Mouse (Mus musculus) layer of hippocampus, adult 2 months (tissue): ENCODE measurements around the gene Gm5868. TPM values are rescaled to one million over a fixed set of nuclear protein-coding genes. Genes with fewer than 3 reads are reported as not detected.
"Not testable (repeated sequence)": the region's sequence is repeated elsewhere in the genome, so short reads cannot be mapped to it uniquely, and the experiment has no call there.

Source experiments
- DNase-seq, 2 experiments: peaks; one replicate each; pipeline ENCODE4 v3.0.0; 2022; ENCODE audit warnings: low spot score in 2 of 2
- H3K27ac ChIP-seq: fragments of 200-600 bp; 2 replicates; pipeline ENCODE4 v1.8.1; 2022
- H3K4me3 ChIP-seq: fragments of 200-600 bp; 2 replicates; pipeline ENCODE4 v1.8.1; 2022; ENCODE audit warnings: mild to moderate bottlenecking
- CTCF ChIP-seq: fragments of 200-600 bp; conservative IDR thresholded peaks from 2 replicates; pipeline ENCODE4 v1.8.1; 2022; ENCODE audit warnings: antibody characterized with exemption, mild to moderate bottlenecking, moderate library complexity
- total RNA-seq, 2 experiments: library from RNA; stranded (reverse); gene quantifications; 2 replicates each; pipeline ENCODE4 v1.2.3; 2021

Gene Gm5868
- total RNA-seq, 2 experiments from 2014 or later = 0.42 TPM; not detected in 1

DNA sequence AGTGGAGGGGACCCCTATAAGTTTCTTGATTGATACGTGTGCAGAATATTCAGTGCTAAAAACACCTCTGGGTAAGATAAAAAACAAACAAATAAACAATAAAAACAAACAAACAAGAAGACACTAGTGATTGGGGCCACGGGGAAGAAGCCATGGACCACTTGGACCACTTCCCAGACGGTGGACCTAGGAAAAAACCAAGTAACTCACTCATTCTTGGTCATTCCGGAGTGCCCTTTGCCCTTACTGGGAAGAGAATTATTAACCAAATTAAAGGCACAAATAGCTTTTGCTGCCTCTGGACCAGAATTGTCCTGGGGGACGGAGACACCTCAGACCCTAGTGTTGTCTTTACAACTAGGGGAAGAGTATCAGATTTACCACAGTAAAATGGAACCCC lies 21.7 kb downstream of the Gm5868 start:
- no peak for TF ChIP-seq CTCF
- H3K27ac ChIP-seq = no peak overlapping the region
- no peak for DNase-seq
- no peak overlapping the region for H3K4me3 ChIP-seq

DNA sequence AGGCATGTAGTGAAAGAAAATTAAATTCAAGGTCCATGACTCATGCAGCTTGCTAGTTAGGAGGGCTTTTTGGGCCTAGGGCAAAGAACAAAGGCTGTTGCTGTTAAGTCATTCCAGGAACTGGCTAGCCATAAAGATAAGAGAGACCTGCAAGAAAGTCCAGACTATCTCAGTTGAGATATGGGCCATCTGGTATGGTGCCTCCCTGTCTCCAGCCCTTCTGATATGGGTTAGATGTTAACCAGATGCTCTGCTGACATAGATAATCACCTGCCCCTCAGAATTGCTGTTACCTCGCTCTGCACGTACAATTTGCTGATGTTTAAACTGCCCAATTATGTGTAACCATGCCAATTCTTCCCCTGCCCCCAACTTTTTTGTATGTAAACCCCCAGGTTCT lies 24.2 kb downstream of the Gm5868 start:
- DNase-seq, H3K27ac ChIP-seq, H3K4me3 ChIP-seq: not testable (repeated sequence)

DNA sequence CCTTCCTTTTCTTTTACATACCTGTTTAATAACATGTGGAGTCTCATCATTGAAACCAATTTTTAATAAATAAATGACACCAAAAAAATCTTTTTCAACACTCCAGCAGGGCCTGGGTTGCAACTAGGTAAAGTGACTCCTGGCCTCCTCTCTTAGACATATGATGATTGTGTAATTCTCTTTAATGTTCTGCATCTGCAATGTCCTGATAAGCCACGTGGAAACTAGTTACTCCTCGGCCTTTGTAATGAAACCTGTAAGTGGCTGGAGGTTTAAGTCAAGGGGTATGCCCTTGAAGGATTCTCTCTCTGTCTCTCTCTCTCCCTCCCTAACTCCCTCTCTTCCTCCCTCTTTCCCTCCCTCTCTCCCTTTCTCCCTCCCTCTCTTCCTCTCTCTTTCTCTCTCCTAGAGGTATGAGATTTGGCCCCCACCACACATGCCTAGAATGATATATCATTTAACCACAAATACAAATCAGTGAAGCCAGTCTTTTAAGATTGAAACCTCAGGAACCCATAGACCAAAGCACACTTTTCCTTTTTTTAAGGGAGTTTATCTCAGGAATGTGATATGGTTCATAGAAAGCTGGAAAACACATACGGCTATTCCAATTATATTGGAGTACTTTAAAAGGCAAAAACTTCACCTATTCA lies 26.2 kb downstream of the Gm5868 start:
- Histone ChIP-seq H3K27ac (no peak overlapping the region), H3K4me3 (no peak overlapping the region)
- no peak for DNase-seq
- no peak for TF ChIP-seq CTCF

DNA sequence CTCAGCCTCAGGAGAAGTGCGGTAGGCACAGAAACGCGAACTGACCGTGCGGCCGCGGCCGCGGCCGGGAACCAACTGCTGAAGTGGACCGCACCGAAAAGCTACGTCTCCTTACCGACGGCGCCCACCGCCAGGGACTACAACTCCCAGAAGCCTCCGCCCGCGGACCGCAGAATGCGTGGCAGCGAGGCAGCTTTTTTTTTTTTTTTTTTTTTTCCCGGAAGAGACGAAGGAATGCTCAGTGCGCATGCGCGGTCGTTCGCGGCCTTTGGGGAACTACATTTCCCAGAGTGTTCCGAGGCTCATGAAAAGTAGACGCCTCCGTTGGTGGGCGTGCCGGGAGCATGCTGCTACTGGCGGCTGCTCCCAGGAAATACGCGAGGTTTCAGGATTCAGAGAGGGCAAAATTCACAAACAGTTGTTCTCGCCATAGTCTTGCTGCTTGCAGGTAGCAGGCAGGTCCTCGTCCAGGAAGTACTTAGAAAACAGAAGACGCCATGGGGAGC lies 27.8 kb downstream of the Gm5868 start, which contains the start of gene Nfxl1:
Nfxl1 (minus strand) TSS at position 141 of the 506 bp plus-strand sequence.
- TF ChIP-seq CTCF = no peak
- Histone ChIP-seq H3K27ac (peak within 1 kb of the TSS; percentile 85), H3K4me3 (peak within 1 kb of the TSS; percentile 76)
- DNase-seq = peak; percentile 97

DNA sequence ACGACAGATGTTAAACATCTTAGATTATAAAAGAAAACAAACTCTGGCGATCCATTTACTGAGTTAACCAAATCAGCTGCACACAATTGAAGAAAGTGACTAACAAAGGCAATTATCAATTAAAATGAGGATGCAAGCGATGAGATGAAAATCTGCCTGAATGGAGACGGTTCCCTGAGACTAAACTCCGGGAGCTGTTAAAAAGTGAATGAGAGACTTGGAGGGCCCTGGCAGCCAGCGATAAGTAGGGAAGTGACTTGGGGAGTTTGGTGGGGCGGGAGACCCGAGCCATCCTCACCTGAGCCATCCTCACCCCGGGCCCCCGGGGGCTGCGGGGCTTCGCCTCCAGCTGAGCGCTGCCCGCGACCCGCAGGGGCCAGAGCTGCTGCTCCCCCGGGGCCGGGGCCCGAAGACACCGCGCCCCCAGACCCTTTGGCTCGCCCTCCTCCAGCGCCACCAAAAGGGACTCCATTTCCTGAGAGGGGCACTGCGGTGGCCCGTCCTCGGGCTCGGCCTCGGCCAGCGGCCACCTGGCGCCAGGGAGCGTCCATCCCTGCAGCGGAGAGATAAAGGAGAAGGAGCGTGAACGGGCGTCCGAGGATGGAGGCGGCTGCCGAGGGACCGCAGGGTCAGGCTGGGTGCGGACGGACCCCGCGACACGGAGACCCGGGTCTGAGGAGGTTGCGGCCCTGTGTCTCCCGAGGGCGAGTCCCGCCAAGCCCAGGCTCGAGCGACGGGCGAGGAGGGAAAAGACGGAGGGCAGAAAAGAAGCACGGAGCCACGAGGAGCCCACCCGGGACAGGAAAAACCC lies 28.4 kb downstream of the Gm5868 start:
- DNase-seq = no peak
- Histone ChIP-seq H3K27ac (peak overlapping the region; percentile 85), H3K4me3 (peak overlapping the region; percentile 76)
- TF ChIP-seq CTCF = no peak

DNA sequence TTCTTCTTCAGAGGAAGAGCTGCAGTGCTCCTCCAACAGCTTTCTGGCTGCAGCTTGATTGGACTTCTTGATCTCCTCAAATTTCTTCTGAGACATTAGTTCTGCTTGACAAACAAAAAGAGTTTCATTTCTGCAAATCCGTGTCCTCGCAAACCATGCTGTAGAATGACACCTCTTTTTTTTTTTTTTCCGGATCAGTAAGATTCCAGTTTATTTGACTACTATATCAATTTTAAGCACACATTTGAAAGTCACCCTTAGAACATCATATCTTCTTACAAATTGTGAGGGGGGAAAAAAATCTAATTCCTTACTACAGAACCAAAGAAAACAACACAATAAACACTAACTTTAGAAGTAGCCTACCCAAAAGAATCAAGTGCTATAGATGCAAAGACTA lies 31.1 kb downstream of the Gm5868 start:
- no peak overlapping the region for H3K4me3 ChIP-seq
- H3K27ac ChIP-seq = no peak overlapping the region
- DNase-seq = no peak
- no peak for TF ChIP-seq CTCF

DNA sequence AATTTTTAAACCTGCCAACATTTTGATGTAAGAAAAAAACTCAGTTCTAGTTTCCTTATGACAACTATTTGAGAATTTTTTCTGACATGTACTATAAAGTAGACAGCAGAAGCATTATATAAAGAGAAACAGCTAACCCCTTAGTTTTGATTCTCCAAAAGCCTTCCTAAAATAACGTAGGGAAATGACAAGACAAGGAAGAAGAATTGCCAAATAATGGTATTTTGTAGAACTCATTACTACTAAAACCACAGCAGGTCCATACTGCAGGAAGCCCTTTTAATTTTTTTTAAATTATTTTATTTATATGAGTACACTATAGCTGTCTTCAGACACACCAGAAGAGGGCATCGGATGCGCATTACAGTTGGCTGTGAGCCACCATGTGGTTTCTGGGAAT lies 36.1 kb downstream of the Gm5868 start:
- no peak; the same call in 1 of the 2 replicates for TF ChIP-seq CTCF
- Histone ChIP-seq H3K27ac (no peak overlapping the region), H3K4me3 (no peak overlapping the region)
- DNase-seq = no peak

Other genes starting within 250 kb of the Gm5868 start
- gene Corin, start 83.1 kb downstream of the Gm5868 start, total RNA-seq = under 1 TPM; 0.15 to 0.28 TPM
- 10 to 100 TPM; 12.8 to 20.6 TPM for gene Nfxl1, start 27.9 kb downstream of the Gm5868 start, total RNA-seq
- under 1 TPM in 1 of 2 experiments, not detected in 1; 0.38 TPM for gene Zar1, start 6.3 kb downstream of the Gm5868 start, total RNA-seq
- not detected for gene Cnga1, start 56.7 kb upstream of the Gm5868 start, total RNA-seq
- gene Nipal1, start 60.2 kb upstream of the Gm5868 start, total RNA-seq = not detected
- gene Txk, start 165.2 kb upstream of the Gm5868 start, total RNA-seq = not detected